Mouse (Mus musculus) C2C12 (cell line): Measurements from ENCODE around the gene Col15a1.

Experiments used
- CTCF ChIP-seq: IDR thresholded peaks from one replicate; pipeline ENCODE4 v1.5.1; 2011; ENCODE audit not compliant: control insufficient read depth, insufficient read depth, insufficient read length
- FOSL1 ChIP-seq: IDR thresholded peaks from one replicate; pipeline ENCODE4 v1.8.0; 2011; ENCODE audit warnings: mild to moderate bottlenecking, low read length; ENCODE audit not compliant: poor library complexity, insufficient read depth, severe bottlenecking
- MYOD1 ChIP-seq: IDR thresholded peaks from one replicate; pipeline ENCODE4 v1.6.1; 2011; ENCODE audit warnings: low read depth; ENCODE audit not compliant: control insufficient read depth, insufficient read length
- USF1 ChIP-seq: IDR thresholded peaks from one replicate; pipeline ENCODE4 v1.6.1; 2011; ENCODE audit warnings: low read depth, mild to moderate bottlenecking, control low read depth, moderate library complexity

- no peak for TF ChIP-seq CTCF
- TF ChIP-seq MYOD1: no peak
- TF ChIP-seq FOSL1: no peak
- TF ChIP-seq USF1: no peak
These were observed 11.8 kb upstream of the Col15a1 start for GRCm38 (mm10) chr4:47196173-47196572.
